Mouse (Mus musculus) C2C12 (cell line): ENCODE results near the gene Gng13.

Experiments
- CEBPB ChIP-seq: IDR thresholded peaks from one replicate; pipeline ENCODE4 v1.6.1; 2011; ENCODE audit warnings: low read depth, mild to moderate bottlenecking, control low read depth, moderate library complexity
- CTCF ChIP-seq: IDR thresholded peaks from one replicate; pipeline ENCODE4 v1.5.1; 2011; ENCODE audit not compliant: control insufficient read depth, insufficient read depth, insufficient read length
- MYOD1 ChIP-seq: IDR thresholded peaks from one replicate; pipeline ENCODE4 v1.6.1; 2011; ENCODE audit warnings: low read depth; ENCODE audit not compliant: control insufficient read depth, insufficient read length
- MYOG ChIP-seq: IDR thresholded peaks from one replicate; pipeline ENCODE4 v1.6.1; 2011; ENCODE audit not compliant: control insufficient read depth, insufficient read length; ENCODE audit errors: extremely low read depth

DNA sequence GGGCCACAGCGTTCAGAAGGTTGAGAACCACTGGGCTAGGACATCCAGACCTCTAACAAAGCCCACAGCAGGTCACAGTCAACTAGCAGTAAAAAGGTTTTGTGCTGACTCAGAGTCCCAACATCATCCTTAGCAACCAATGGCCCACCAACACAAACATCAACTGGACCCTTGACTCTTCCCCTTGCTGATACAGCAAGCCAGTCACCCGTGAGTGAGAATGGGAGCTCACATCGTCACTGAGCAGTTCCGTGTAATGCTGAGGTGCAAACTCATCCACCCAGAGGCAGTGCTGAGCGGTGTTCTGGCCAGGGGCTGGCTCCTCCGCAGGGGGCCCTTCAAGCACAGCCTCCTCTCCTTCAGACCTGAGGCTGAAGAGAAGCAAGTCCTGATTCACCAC is 8.3 kb downstream of the Gng13 start:
- TF ChIP-seq CTCF = no peak
- TF ChIP-seq MYOD1 = no peak
- TF ChIP-seq MYOG = no peak
- TF ChIP-seq CEBPB = no peak
